Mouse (Mus musculus): ENCODE measurements around the gene Spn. TPM values are rescaled to one million over a fixed set of nuclear protein-coding genes. Genes with fewer than 3 reads are reported as not detected.
A peak's percentile ranks its signal among the peaks of the same experiment; 100 is the strongest.

Spn gene
- total RNA-seq, 2 experiments from 2014 or later: 0.07 to 0.26 TPM

DNA sequence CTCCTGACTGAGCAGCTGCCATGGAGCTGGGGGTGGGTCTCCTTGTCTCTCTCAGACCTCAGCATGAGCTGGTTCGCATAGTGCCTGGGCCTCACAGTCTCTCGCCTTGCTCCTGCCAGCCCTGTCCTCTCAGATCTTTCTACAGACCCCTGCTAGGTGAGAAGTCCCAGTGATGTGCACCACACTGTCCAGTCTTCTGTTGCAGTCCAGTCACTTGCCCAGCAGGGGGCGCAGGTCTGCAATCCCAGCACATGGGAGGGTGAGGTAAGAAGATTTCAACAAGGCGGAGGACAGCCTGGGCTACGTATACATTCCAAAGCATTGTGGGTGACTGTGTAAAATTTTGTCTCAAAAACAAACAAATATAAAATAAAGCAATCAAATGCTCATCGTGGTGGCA lies 26.2 kb downstream of the Spn start:
- intact Hi-C loops (cut with DNase I): loop anchor here (2.0 kb wide), 2 partner anchors 125 to 279 kb away; no protein-coding TSS in a partner anchor
- peak in 1 of 2 experiments; percentile 40 for DNase-seq

DNA sequence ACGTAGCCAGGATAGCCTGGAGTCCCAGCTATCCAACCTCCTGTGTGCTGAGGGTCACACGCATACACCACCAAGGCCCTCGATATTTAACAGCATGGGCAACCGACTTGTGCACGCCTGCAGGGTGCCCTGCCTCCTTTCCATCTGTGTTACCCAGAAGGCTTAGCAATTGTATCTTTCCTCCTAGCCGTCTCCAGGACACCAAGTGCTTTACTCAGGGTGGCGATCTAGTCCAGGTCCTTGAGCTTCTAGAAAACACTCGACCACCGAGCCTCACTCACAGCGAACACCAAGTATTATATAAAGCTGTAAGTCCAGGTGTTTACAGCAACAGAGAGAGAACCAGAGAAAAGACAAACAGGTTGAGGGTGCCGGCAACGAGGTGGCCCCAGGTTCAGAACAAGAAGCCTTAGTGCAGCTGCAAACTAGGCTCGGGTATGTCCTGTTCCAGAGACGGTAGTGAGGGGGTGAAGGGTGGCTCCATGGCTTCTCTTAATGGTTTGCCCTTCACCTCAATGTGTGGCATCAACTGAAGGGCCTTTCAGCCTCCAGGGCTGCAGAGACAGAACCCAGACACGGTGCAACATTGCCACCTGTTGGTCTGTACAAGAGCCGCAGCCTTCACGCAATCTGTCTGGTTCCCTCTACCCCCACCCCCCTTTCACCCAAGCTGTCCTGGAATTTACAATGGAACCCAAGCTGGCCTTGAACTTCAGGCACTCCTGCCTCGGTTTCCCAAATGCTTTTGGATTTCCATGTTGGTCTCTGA lies 27.2 kb downstream of the Spn start:
- peak; percentile 46 to 60 for DNase-seq
- intact Hi-C loops (cut with DNase I): loop anchor here (2.0 kb wide), 2 partner anchors 124 to 278 kb away; no protein-coding TSS in a partner anchor

- intact Hi-C loops (cut with DNase I): loop anchor here (5.0 to 10.0 kb wide), 2 partner anchors 91 to 353 kb away; partner anchors contain the start of genes Mvp, Pagr1a and Pagr1b
- no peak for DNase-seq
Measured at GRCm38 (mm10) chr7:127105551-127105950, 32.1 kb downstream of the Spn start.

- intact Hi-C loops (cut with DNase I): loop anchor here (5.0 to 10.0 kb wide), 2 partner anchors 90 to 352 kb away; partner anchors contain the start of genes Mvp, Pagr1a and Pagr1b
- peak; percentile 21 to 44 for DNase-seq
Measured at GRCm38 (mm10) chr7:127104560-127105332, 32.9 kb downstream of the Spn start.

GRCm38 (mm10) chr7:127103960-127104359 lies 33.7 kb downstream of the Spn start:
- no peak for DNase-seq
- intact Hi-C loops (cut with DNase I): loop anchor here (10.0 kb wide), 1 partner anchor 89 kb away; the partner anchor contains the start of genes Mvp, Pagr1a and Pagr1b

DNA sequence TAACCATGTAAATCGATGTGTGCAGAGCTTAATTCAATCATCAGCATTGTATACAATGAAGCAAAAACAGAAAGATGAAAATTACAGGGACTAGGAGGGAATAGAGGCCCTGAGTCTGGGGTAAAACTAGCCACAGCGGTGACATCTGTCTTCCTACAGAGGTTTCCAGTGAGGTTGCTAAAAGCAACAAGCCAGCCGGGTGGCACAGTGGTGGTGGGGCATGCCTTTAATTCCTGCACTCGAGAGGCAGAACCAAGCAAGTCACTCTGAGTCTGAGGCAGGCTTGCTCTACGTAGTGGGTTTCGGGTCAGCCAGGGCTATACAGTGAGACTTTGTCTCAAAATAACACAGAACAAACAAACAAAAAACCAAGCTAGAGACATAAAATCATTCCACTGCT lies 35.5 kb downstream of the Spn start:
- no peak for DNase-seq
- intact Hi-C loops (cut with DNase I): loop anchor here (10.0 kb wide), 1 partner anchor 87 kb away; the partner anchor contains the start of genes Mvp, Pagr1a and Pagr1b

- intact Hi-C loops (cut with DNase I): loop anchor here (10.0 kb wide), 1 partner anchor 87 kb away; the partner anchor contains the start of genes Mvp, Pagr1a and Pagr1b
- DNase-seq: no peak
Measured at GRCm38 (mm10) chr7:127101451-127102016, 36.1 kb downstream of the Spn start.

GRCm38 (mm10) chr7:127099528-127099927 lies 38.1 kb downstream of the Spn start:
- intact Hi-C loops (cut with DNase I): no loop called here

GRCm38 (mm10) chr7:127098950-127099349 lies 38.7 kb downstream of the Spn start:
- no peak for DNase-seq
- intact Hi-C loops (cut with DNase I): no loop called here

More at GRCm38 (mm10) chr7:127099528-127099927, 38.1 kb downstream of the Spn start:
- DNase-seq: no peak

DNA sequence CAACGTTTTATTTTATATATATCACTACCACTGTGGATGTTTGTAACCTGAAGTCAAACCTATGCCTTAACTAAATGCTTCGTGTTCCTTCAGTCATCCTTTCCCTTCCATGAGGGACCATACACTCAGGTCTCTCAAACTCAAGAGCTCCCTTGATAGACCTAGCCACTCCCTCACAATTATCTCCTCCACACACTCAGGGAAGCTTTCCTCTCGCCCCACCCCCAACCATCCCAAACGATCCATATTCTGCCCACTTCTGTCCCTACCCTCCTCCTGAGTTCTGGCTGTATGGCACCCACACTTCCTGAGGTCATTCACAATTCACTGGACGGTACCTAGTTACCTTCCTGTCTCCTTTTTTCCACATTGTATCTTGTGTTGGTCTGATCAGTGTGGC lies 39.1 kb downstream of the Spn start:
- intact Hi-C loops (cut with DNase I): no loop called here
- no peak for DNase-seq

DNA sequence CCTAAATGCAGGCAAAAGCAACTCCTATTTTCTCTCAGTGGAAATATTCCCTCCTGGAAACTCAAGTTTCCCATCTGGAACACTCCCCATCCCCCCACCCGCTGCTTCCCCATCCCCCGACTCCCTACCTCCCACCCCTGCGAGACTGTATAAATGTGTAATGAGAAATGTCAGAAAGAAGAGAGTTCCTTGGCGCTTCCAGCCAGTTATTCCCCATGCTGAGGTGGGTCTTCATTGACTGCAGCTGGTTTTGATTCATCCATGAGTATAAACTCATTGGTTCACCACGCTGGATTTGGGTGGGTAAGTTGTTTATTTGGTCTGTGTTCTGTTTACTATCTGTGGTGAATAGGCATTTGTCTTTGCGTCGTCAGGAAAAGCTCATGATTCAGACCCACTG lies 41.2 kb downstream of the Spn start:
- intact Hi-C loops (cut with DNase I): no loop called here
- no peak for DNase-seq

- intact Hi-C loops (cut with DNase I): no loop called here
- DNase-seq: no peak
Measured at GRCm38 (mm10) chr7:127093914-127094313, 43.7 kb downstream of the Spn start.

DNA sequence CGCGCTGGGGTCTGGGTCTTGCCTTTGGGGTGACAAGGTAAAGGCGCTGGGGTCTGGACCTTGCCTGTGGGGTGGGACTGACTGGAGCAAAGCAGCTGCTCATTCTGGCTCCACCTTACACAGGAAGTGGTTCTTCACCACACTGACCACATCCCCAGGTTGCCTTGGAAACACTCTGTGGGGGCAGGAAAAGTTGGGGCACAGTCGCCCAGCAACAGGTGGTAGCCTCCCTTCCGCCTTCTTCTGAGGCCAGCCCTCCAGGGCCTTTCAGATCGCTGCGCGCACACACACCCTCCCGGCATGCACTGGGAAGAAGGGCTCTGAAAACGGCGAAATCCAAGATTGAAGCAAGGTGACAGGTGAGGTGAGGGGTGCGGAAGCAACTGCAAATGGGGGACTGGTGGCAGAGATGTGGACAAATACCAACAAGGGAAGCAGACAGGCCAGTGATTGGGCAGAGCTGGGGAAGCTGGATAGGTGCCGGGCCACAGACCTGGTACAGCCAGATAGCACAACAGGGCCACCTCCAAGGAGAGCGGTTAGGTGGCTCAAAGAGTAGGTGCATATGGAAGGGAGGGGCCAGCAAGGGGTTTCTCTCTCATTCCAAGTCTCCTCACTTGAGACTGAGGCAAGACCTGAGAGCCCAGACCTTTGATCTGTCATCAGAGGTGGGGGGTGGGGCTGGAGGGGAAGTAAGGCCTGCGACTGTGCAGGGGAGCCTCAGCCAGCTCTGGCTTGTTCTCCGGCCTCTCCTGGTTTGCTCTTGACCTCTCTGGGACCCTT lies 46.3 kb downstream of the Spn start, which contains the start of gene AI467606:
Gene AI467606, plus strand, starts transcription at position 246 of the 783 bp plus-strand sequence.
- DNase-seq: peak; percentile 23 to 34
- intact Hi-C loops (cut with DNase I): no loop called here

GRCm38 (mm10) chr7:127090154-127091113 lies 47.2 kb downstream of the Spn start:
- intact Hi-C loops (cut with DNase I): no loop called here

DNA sequence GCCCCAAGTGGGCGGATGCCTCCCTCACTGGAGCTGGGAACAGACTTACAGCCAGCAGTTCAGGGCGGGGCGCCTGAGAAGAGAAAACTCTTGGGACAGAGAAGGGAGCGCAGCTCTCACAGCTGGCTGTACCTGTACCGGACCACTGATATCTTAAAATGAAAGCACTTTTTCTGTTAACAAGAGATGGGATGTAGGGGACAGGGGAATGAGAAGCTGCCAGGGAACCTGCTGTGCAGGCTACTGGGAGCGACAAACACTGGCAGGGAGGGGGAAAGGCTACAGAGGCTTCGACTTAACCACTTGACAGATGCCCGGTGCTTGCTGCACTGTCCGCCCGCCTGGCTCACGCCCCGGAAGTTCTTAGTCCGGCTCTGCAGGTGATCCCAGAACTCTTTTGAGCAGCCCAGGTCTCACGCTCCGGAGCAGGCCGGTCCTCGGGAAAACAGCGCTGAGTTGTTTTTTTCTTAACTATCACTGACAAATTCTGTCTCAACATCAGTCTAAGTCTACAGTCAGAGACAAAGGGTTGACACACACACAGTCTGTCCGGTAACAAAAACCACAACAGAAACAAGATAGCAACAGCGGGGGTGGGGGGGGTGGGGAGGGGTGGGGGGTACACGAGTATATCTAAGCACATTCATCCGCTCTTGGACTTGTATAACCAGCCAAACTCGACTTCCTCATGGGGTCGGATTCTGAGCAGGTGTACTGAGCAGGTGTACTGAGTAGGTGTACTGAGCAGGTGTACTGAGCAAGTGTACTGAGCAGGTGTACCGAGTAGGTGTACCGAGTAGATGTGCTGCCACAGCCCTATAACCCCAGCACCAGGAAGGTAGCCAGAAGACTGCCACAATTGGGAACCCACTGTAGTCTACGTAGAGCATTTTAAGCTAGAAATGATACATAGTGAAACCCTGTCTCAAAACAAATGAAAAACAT lies 48.5 kb downstream of the Spn start:
- intact Hi-C loops (cut with DNase I): loop anchor here (2.0 kb wide), 1 partner anchor 676 kb away; no protein-coding TSS in a partner anchor
- DNase-seq: no peak

More at GRCm38 (mm10) chr7:127090154-127091113, 47.2 kb downstream of the Spn start:
- no peak for DNase-seq

- intact Hi-C loops (cut with DNase I): loop anchor here (2.0 kb wide), 1 partner anchor 675 kb away; no protein-coding TSS in a partner anchor
- DNase-seq: no peak
Measured at GRCm38 (mm10) chr7:127088083-127088482, 49.5 kb downstream of the Spn start.

Data from gastrocnemius, postnatal 36 days (tissue).